Mouse (Mus musculus) spleen, adult 2 months (tissue): ENCODE results near the gene Metrnl.

Experiments used
- CTCF ChIP-seq: fragments of 200-500 bp; IDR thresholded peaks from 2 replicates; pipeline ENCODE4 v1.5.1; 2011; ENCODE audit warnings: mild to moderate bottlenecking, inconsistent platforms; ENCODE audit not compliant: insufficient read depth, insufficient read length, insufficient replicate concordance; ENCODE audit errors: extremely low read depth
- POLR2A ChIP-seq: fragments of 200-500 bp; IDR thresholded peaks from 2 replicates; pipeline ENCODE4 v1.6.1; 2011; ENCODE audit warnings: low read depth, low read length, inconsistent platforms

GRCm38 (mm10) chr11:121673629-121674028, 27.7 kb upstream of the Metrnl start:
- TF ChIP-seq POLR2A (no peak), CTCF (no peak)
